Mouse (Mus musculus): Measurements from ENCODE around the gene Pdzd7. TPM values are rescaled to one million over a fixed set of nuclear protein-coding genes. Genes with fewer than 3 reads are reported as not detected.

Pdzd7 gene
- total RNA-seq (2023) = not detected

GRCm38 (mm10) chr19:45045651-45046050 is at the start of gene Pdzd7:
Gene Pdzd7 (minus strand): TSS chr19:45045717.

GRCm38 (mm10) chr19:45074580-45075322 is 29.2 kb upstream of the Pdzd7 start, which contains the start of gene Kazald1:
Gene Kazald1 (plus strand): TSS chr19:45075241.

GRCm38 (mm10) chr19:45047417-45047934 is 2.0 kb upstream of the Pdzd7 start, which contains the start of gene Sfxn3:
Gene Sfxn3 (plus strand): TSS chr19:45047503.

GRCm38 (mm10) chr19:45014335-45014971 is 31.1 kb downstream of the Pdzd7 start, which contains the start of gene Lzts2:
Gene Lzts2 (plus strand): TSS chr19:45014414.

GRCm38 (mm10) chr19:45005957-45006712 is 39.4 kb downstream of the Pdzd7 start, which contains the start of gene Mrpl43:
Gene Mrpl43 (minus strand): TSS chr19:45006442.

GRCm38 (mm10) chr19:45005444-45005843 is 40.1 kb downstream of the Pdzd7 start, which contains the start of gene Twnk:
Gene Twnk (plus strand): TSS chr19:45005663.

GRCm38 (mm10) chr19:44988831-44989566 is 56.5 kb downstream of the Pdzd7 start, which contains the start of gene Sema4g:
Gene Sema4g (plus strand): TSS chr19:44989101.

Other genes with a start within 250 kb of the Pdzd7 start
- 39.5 TPM for gene Slf2, start 114.6 kb downstream of the Pdzd7 start, total RNA-seq (2023)
- gene Sema4g, start 56.6 kb downstream of the Pdzd7 start, total RNA-seq (2023) = 1.5 TPM
- 12.6 TPM for gene Twnk, start 40.1 kb downstream of the Pdzd7 start, total RNA-seq (2023)
- 25.2 TPM for gene Mrpl43, start 39.3 kb downstream of the Pdzd7 start, total RNA-seq (2023)
- 3.2 TPM for gene Lzts2, start 31.3 kb downstream of the Pdzd7 start, total RNA-seq (2023)
- 67.0 TPM for gene Sfxn3, start 1.8 kb upstream of the Pdzd7 start, total RNA-seq (2023)
- gene Kazald1, start 29.5 kb upstream of the Pdzd7 start, total RNA-seq (2023) = not detected
- gene Tlx1, start 105.0 kb upstream of the Pdzd7 start, total RNA-seq (2023) = not detected
- gene Lbx1, start 190.1 kb upstream of the Pdzd7 start, total RNA-seq (2023) = not detected

Measured in CD8-positive naive resting alpha-beta T cell, adult 57 days (primary cell).